Mouse (Mus musculus): ENCODE data around the gene Col9a1. TPM values are rescaled to one million over a fixed set of nuclear protein-coding genes. Genes with fewer than 3 reads are reported as not detected.

Gene Col9a1
- polyA plus RNA-seq, 1 experiment from 2014 or later: 2.0 TPM

GRCm38 (mm10) chr1:24171205-24171866 is 6.1 kb upstream of the Col9a1 start:
- H3K9ac ChIP-seq (ENCODE audit: low read length): no peak overlapping the region
- 0 out of 2 replicates have a peak, but pooled peaks cover 8% of the 10 kb centered on the region for H3K4me1 ChIP-seq (ENCODE audit: control insufficient read depth, insufficient read depth, low read length)
- no peak for ATAC-seq (ENCODE audit: insufficient read depth, low FRiP score)
- H3K27me3 ChIP-seq (ENCODE audit: control insufficient read depth, insufficient read depth, low read length): no peaks in the 10 kb centered on the region; the same call in 1 of the 2 replicates
- H3K27ac ChIP-seq (ENCODE audit: low read length): no peak overlapping the region
- 6% methylated on average over 4 of the region's 4 CpGs for WGBS
- no peaks in the 10 kb centered on the region for H3K9me3 ChIP-seq (replicated peaks; ENCODE audit: control insufficient read depth, low read length)
- no peak overlapping the region for H3K4me2 ChIP-seq (ENCODE audit: low read depth, low read length)
- H3K4me3 ChIP-seq (replicated peaks; ENCODE audit: low read length): no peak overlapping the region
- H3K36me3 ChIP-seq (ENCODE audit: control insufficient read depth, insufficient read depth, low read length): no peaks in the 10 kb centered on the region

GRCm38 (mm10) chr1:24171898-24172297 is 5.5 kb upstream of the Col9a1 start:
- ATAC-seq (ENCODE audit: insufficient read depth, low FRiP score): no peak
- H3K4me1 ChIP-seq (ENCODE audit: control insufficient read depth, insufficient read depth, low read length): 0 out of 2 replicates have a peak, but pooled peaks cover 8% of the 10 kb centered on the region
- H3K27ac ChIP-seq (ENCODE audit: low read length): no peak overlapping the region
- H3K27me3 ChIP-seq (ENCODE audit: control insufficient read depth, insufficient read depth, low read length): no peaks in the 10 kb centered on the region; the same call in 1 of the 2 replicates
- H3K36me3 ChIP-seq (ENCODE audit: control insufficient read depth, insufficient read depth, low read length): no peaks in the 10 kb centered on the region
- H3K9me3 ChIP-seq (replicated peaks; ENCODE audit: control insufficient read depth, low read length): no peaks in the 10 kb centered on the region
- no peak overlapping the region for H3K9ac ChIP-seq (ENCODE audit: low read length)
- WGBS: 68% methylated on average over 1 of the region's 1 CpGs
- H3K4me2 ChIP-seq (ENCODE audit: low read depth, low read length): no peak overlapping the region
- H3K4me3 ChIP-seq (replicated peaks; ENCODE audit: low read length): no peak overlapping the region

DNA sequence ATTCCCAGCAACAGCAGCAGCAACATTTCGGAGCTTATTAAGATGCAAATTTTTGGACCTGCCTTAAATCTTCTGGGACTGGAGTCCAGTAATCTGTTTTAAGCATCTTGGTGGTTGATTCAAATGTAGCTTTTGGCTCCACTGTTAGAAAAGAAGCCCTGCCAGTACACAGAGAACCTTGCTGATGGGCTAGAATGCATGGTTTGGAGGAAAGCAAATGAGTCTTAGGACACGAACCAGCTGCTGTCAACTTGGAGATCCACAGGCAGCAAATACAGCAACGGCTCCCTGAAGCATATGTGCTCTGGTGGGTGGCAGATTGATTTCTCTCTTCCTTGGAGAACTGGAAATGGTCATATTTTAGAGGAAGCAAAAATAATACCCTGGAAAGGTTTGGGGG is 4.8 kb upstream of the Col9a1 start:
- ATAC-seq (ENCODE audit: insufficient read depth, low FRiP score): no peak

DNA sequence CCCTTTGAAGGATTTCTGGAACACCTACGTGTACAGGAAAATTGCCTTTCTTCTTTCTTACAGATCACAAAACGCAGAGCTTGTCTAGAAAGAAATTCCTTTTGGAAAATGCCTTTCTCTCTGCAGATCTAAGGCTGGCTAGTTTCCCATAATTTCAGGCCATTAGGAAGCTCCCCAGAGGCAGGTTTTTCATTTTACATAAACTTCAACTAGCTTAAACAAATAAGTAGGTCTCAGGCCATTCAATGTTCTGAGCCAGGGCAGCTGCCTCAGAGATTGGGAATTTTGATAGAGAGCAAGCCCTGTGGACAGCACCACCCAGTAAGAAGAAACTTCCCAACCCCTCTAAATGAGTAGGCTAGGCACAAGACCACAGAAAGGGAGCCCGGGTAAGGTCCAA is 1.6 kb upstream of the Col9a1 start:
- H3K9me3 ChIP-seq (replicated peaks; ENCODE audit: control insufficient read depth, low read length): no peaks in the 10 kb centered on the region
- no peaks in the 10 kb centered on the region; the same call in 1 of the 2 replicates for H3K27me3 ChIP-seq (ENCODE audit: control insufficient read depth, insufficient read depth, low read length)
- H3K4me3 ChIP-seq (replicated peaks; ENCODE audit: low read length): no peak overlapping the region
- no peak for ATAC-seq (ENCODE audit: insufficient read depth, low FRiP score)
- no peak overlapping the region for H3K9ac ChIP-seq (ENCODE audit: low read length)
- H3K27ac ChIP-seq (ENCODE audit: low read length): no peak overlapping the region
- H3K4me1 ChIP-seq (ENCODE audit: control insufficient read depth, insufficient read depth, low read length): 0 out of 2 replicates have a peak, but pooled peaks cover 8% of the 10 kb centered on the region
- H3K36me3 ChIP-seq (ENCODE audit: control insufficient read depth, insufficient read depth, low read length): no peaks in the 10 kb centered on the region
- 42% methylated on average over 3 of the region's 3 CpGs for WGBS
- no peak overlapping the region for H3K4me2 ChIP-seq (ENCODE audit: low read depth, low read length)

More for the DNA sequence above, 4.8 kb upstream of the Col9a1 start:
- Histone ChIP-seq H3K4me3 (replicated peaks; ENCODE audit: low read length) (no peak overlapping the region), H3K27me3 (ENCODE audit: control insufficient read depth, insufficient read depth, low read length) (no peaks in the 10 kb centered on the region; the same call in 1 of the 2 replicates), H3K4me2 (ENCODE audit: low read depth, low read length) (no peak overlapping the region), H3K27ac (ENCODE audit: low read length) (no peak overlapping the region), H3K4me1 (ENCODE audit: control insufficient read depth, insufficient read depth, low read length) (0 out of 2 replicates have a peak, but pooled peaks cover 8% of the 10 kb centered on the region), H3K9me3 (replicated peaks; ENCODE audit: control insufficient read depth, low read length) (no peaks in the 10 kb centered on the region), H3K36me3 (ENCODE audit: control insufficient read depth, insufficient read depth, low read length) (no peaks in the 10 kb centered on the region), H3K9ac (ENCODE audit: low read length) (no peak overlapping the region)
- 36% methylated on average over 3 of the region's 3 CpGs for WGBS

DNA sequence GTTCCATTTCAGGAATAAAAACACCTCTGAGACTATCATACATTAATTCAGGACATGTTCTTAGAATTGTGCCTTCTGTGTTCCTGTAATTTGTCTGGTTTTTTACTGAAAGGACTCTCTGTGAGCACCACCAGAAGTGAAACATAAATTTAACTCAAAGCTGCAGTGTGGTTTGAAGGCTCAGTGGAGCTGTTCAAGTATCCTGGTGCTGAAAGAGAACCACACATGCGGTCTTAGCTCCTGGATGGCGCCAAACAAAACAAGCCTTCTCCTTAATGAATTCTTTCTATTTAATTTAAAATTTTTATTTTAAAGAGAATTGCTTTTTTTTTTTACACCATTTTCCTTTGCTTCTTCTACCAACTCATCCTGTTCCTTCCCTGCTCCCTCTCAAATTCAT is 2.4 kb downstream of the Col9a1 start:
- 67% methylated on average over 2 of the region's 2 CpGs for WGBS
- no peak overlapping the region for H3K9ac ChIP-seq (ENCODE audit: low read length)
- H3K4me2 ChIP-seq (ENCODE audit: low read depth, low read length): no peak overlapping the region
- no peaks in the 10 kb centered on the region for H3K27me3 ChIP-seq (ENCODE audit: control insufficient read depth, insufficient read depth, low read length)
- 0 out of 2 replicates have a peak, but pooled peaks cover 8% of the 10 kb centered on the region for H3K4me1 ChIP-seq (ENCODE audit: control insufficient read depth, insufficient read depth, low read length)
- H3K9me3 ChIP-seq (replicated peaks; ENCODE audit: control insufficient read depth, low read length): no peaks in the 10 kb centered on the region
- no peak for ATAC-seq (ENCODE audit: insufficient read depth, low FRiP score)
- H3K4me3 ChIP-seq (replicated peaks; ENCODE audit: low read length): no peak overlapping the region
- no peak overlapping the region for H3K27ac ChIP-seq (ENCODE audit: low read length)
- H3K36me3 ChIP-seq (ENCODE audit: control insufficient read depth, insufficient read depth, low read length): no peaks in the 10 kb centered on the region

- Histone ChIP-seq H3K4me1 (ENCODE audit: control insufficient read depth, insufficient read depth, low read length) (no peaks in the 10 kb centered on the region), H3K4me3 (replicated peaks; ENCODE audit: low read length) (no peak overlapping the region), H3K4me2 (ENCODE audit: low read depth, low read length) (no peak overlapping the region), H3K27me3 (ENCODE audit: control insufficient read depth, insufficient read depth, low read length) (no peaks in the 10 kb centered on the region), H3K36me3 (ENCODE audit: control insufficient read depth, insufficient read depth, low read length) (no peaks in the 10 kb centered on the region), H3K27ac (ENCODE audit: low read length) (no peak overlapping the region), H3K9me3 (replicated peaks; ENCODE audit: control insufficient read depth, low read length) (no peaks in the 10 kb centered on the region), H3K9ac (ENCODE audit: low read length) (no peak overlapping the region)
- 75% methylated on average over 11 of the region's 11 CpGs for WGBS
- no peak for ATAC-seq (ENCODE audit: insufficient read depth, low FRiP score)
Measured at GRCm38 (mm10) chr1:24184981-24185380, 7.6 kb downstream of the Col9a1 start.

DNA sequence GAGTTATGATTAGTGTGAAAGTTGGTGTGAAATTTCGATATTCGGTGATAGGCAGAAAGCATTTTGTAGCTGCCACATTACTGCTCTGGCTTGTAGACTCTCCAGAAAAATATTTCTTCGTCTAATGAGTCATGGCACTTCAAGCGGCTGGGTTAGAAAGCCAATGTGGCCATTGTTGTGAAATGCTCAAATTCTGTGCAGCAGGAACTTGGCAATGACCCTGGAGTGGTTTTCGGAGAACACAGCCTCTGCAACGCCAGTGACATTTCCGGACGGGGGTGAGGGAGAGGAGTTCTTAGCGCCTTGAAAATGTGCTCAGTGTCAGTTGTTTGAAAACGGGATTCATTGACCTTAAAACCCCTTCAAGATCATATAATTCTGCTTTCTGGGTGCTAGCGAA is 9.6 kb downstream of the Col9a1 start:
- Histone ChIP-seq H3K9ac (ENCODE audit: low read length) (no peak overlapping the region), H3K27ac (ENCODE audit: low read length) (no peak overlapping the region), H3K36me3 (ENCODE audit: control insufficient read depth, insufficient read depth, low read length) (no peaks in the 10 kb centered on the region), H3K27me3 (ENCODE audit: control insufficient read depth, insufficient read depth, low read length) (no peaks in the 10 kb centered on the region), H3K4me1 (ENCODE audit: control insufficient read depth, insufficient read depth, low read length) (no peaks in the 10 kb centered on the region), H3K9me3 (replicated peaks; ENCODE audit: control insufficient read depth, low read length) (no peaks in the 10 kb centered on the region), H3K4me3 (replicated peaks; ENCODE audit: low read length) (no peak overlapping the region), H3K4me2 (ENCODE audit: low read depth, low read length) (no peak overlapping the region)
- no peak for ATAC-seq (ENCODE audit: insufficient read depth, low FRiP score)
- WGBS: 71% methylated on average over 11 of the region's 11 CpGs

DNA sequence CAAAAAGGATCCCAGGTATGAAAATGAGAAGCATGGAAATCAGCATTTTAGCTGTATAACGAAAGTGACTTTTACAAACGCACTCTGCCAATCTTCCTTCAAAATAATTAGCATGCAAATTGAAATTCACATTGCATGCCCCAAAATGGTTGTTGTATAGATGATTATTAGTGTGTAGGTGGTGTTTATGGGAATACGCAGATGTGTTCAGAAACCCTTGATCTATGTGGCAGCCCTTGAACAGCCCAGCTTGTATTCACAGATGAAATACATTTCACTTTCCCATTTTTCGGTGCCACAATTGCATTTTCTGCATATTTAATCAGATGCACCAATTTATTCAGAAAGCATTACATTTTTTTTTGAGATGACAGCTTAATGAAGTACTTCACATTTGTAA is 14.3 kb downstream of the Col9a1 start:
- no peaks in the 10 kb centered on the region for H3K4me1 ChIP-seq (ENCODE audit: control insufficient read depth, insufficient read depth, low read length)
- 92% methylated on average over 4 of the region's 4 CpGs for WGBS

DNA sequence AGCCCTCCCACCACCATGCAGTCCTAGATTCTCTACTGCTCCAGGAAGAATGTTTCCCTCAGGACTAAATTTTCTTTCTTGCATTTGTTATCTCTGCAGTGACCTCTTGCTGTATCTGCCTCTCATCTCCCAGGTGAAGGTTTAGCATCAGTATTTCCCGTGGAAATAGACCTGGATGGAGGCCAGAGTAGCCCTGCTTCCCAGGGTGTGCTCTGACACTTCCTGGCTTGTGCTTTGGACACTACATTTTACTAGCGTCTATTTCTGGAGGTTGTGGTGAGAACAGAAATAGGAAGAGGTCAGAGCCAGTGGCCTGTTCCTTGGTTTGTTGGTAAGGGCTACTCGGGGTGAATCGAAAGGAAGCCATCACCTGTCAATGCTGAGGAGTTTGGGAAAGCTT is 16.7 kb downstream of the Col9a1 start:
- no peak overlapping the region for H3K4me2 ChIP-seq (ENCODE audit: low read depth, low read length)
- H3K4me1 ChIP-seq (ENCODE audit: control insufficient read depth, insufficient read depth, low read length): no peaks in the 10 kb centered on the region
- 59% methylated on average over 4 of the region's 4 CpGs for WGBS
- no peaks in the 10 kb centered on the region for H3K36me3 ChIP-seq (ENCODE audit: control insufficient read depth, insufficient read depth, low read length)
- no peak overlapping the region for H3K4me3 ChIP-seq (replicated peaks; ENCODE audit: low read length)
- no peaks in the 10 kb centered on the region for H3K9me3 ChIP-seq (replicated peaks; ENCODE audit: control insufficient read depth, low read length)
- no peaks in the 10 kb centered on the region for H3K27me3 ChIP-seq (ENCODE audit: control insufficient read depth, insufficient read depth, low read length)
- H3K9ac ChIP-seq (ENCODE audit: low read length): no peak overlapping the region
- ATAC-seq (ENCODE audit: insufficient read depth, low FRiP score): no peak
- H3K27ac ChIP-seq (ENCODE audit: low read length): no peak overlapping the region

More for the DNA sequence above, 14.3 kb downstream of the Col9a1 start:
- Histone ChIP-seq H3K27ac (ENCODE audit: low read length) (no peak overlapping the region), H3K27me3 (ENCODE audit: control insufficient read depth, insufficient read depth, low read length) (no peaks in the 10 kb centered on the region), H3K4me3 (replicated peaks; ENCODE audit: low read length) (no peak overlapping the region), H3K4me2 (ENCODE audit: low read depth, low read length) (no peak overlapping the region), H3K36me3 (ENCODE audit: control insufficient read depth, insufficient read depth, low read length) (no peaks in the 10 kb centered on the region), H3K9ac (ENCODE audit: low read length) (no peak overlapping the region), H3K9me3 (replicated peaks; ENCODE audit: control insufficient read depth, low read length) (no peaks in the 10 kb centered on the region)
- ATAC-seq (ENCODE audit: insufficient read depth, low FRiP score): no peak

Data from stomach, embryonic 16.5 days (tissue).